Mouse (Mus musculus) spleen, adult 2 months (tissue): Measurements from ENCODE around the gene Agbl5. TPM values are rescaled to one million over a fixed set of nuclear protein-coding genes. Genes with fewer than 3 reads are reported as not detected.

Experiments
- DNase-seq, 2 experiments: peaks; one replicate each; pipeline versions ENCODE4 v3.0.0 to v3.0.0-alpha.2; 2012 to 2021; ENCODE audit warnings: low spot score in 2 of 2, low read depth in 1 of 2
- H3K27ac ChIP-seq: fragments of 200-500 bp; 2 replicates; pipeline ENCODE4 v1.5.1; 2012; ENCODE audit warnings: low read length, inconsistent platforms; ENCODE audit not compliant: insufficient read depth
- H3K27me3 ChIP-seq: fragments of 200-500 bp; 2 replicates; pipeline ENCODE4 v1.6.1; 2012; ENCODE audit warnings: mild to moderate bottlenecking, moderate library complexity, low read length, inconsistent platforms; ENCODE audit not compliant: control insufficient read depth, insufficient read depth
- H3K36me3 ChIP-seq: fragments of 200-500 bp; 2 replicates; pipeline ENCODE4 v1.6.1; 2012; ENCODE audit warnings: mild to moderate bottlenecking, low read length, inconsistent platforms; ENCODE audit not compliant: control insufficient read depth, insufficient read depth
- H3K4me1 ChIP-seq: fragments of 200-500 bp; 2 replicates; pipeline ENCODE4 v1.6.1; 2011; ENCODE audit warnings: inconsistent platforms; ENCODE audit not compliant: control insufficient read depth, insufficient read depth, insufficient read length
- H3K4me3 ChIP-seq: fragments of 200-500 bp; 2 replicates; pipeline ENCODE4 v1.5.1; 2011; ENCODE audit warnings: mild to moderate bottlenecking, inconsistent platforms; ENCODE audit not compliant: insufficient read depth, insufficient read length; ENCODE audit errors: extremely low read depth
- CTCF ChIP-seq: fragments of 200-500 bp; IDR thresholded peaks from 2 replicates; pipeline ENCODE4 v1.5.1; 2011; ENCODE audit warnings: mild to moderate bottlenecking, inconsistent platforms; ENCODE audit not compliant: insufficient read depth, insufficient read length, insufficient replicate concordance; ENCODE audit errors: extremely low read depth
- POLR2A ChIP-seq: fragments of 200-500 bp; IDR thresholded peaks from 2 replicates; pipeline ENCODE4 v1.6.1; 2011; ENCODE audit warnings: low read depth, low read length, inconsistent platforms
- WGBS: fragments of 180-500 bp; shearing (Covaris S2); methylation state at CpG from one replicate; pipeline ENCODE4 v1.1.7; 2018; 5-methylcytosine and 5-hydroxymethylcytosine counted together
- polyA plus RNA-seq: library from polyadenylated mRNA; depleted of rRNA; stranded (reverse); fragments of >200 nt; gene quantifications from 2 replicates; pipeline ENCODE4 v1.2.3, GENCODE M21; 2012

The Agbl5 gene
- polyA plus RNA-seq, 1 experiment: 11.6 TPM

DNA sequence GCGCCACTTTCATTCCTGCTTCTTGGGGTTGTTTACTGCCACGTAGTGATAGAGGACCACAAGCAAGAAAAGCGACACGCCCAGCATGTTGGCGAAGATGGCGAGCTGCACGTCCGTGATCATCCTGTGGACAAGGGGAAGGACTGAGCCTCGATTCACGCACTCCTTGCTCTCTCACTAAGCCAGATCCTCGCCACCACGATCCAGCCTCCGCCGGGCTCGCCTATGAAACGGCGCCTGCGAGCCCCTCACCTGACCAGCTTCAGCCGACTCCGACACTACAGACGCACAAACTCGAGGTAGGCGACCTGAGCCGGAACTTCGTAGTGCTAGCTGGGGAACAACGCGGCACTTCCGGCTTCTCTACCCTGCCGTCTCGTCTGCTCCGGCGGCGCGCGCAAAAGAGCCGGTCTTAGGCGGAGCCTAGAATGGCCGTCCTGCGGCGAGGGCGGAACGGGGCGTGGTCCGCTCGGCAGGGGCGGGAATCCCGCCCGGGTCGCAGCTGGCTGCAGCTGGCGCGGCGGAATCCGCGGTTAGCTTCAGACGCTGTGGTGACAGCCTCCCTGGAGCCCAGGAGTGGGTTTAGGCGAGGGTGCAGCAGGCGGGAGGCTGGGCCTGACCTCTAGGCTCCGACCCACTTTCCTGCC lies 19.0 kb downstream of the Agbl5 start, which contains the start of gene Ost4:
TSS of gene Ost4 (minus strand) at position 376 of the 647 bp plus-strand sequence.
- TF ChIP-seq CTCF (no peak), POLR2A (peak; percentile 72)
- DNase-seq: peak; percentile 91 to 97

DNA sequence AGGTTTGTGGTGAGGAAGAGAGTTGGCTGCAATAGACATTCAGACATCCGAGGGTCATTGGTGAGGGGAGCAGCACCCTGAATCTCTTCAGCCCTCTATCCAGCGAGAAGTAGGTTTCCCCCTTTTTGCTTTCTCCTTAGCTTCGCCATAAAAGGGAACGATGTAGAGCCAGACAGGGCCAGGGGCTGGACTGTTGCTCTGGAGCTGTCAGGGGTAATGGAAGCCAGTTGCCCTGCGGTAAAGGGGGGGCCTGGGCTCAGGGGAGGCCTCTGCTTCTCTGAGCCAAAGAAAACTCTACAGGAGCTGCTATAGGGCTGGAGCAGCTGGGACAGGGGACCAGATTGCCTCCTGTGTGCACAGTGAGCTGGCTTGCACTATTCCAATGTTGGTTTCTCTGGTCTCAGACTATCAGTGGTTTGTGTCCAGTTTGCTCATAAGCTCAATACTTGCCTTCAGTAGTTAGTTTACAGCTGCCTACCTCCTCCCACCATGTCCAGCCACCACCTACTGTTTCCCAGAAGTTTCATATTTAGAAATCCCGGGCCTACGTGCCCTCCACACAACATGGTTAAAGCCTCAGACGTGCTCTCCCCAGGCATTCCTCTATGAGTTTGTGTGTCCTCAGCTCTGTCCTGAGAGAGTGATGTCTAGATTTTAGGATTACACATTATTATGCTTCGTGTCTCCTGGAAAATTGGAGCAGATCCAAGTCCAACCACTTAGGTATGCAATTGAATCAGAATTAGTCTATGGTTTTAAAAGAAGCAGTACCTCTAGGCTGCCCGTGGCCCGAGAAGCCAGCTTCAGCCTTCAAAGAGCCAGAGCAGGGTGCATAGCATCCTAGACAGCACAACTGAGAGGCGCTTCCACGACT lies 20.2 kb downstream of the Agbl5 start:
- no peaks in the 10 kb centered on the region for H3K27me3 ChIP-seq
- no peak for DNase-seq
- peak overlapping the region; percentile 8; the same call in 1 of the 2 replicates for H3K27ac ChIP-seq
- H3K4me3 ChIP-seq: no peak overlapping the region
- no peak for TF ChIP-seq POLR2A
- no peak for TF ChIP-seq CTCF
- 61% methylated on average over 13 of the region's 13 CpGs for WGBS
- peaks cover 12% of the 10 kb centered on the region for H3K36me3 ChIP-seq
- H3K4me1 ChIP-seq: no peaks in the 10 kb centered on the region; the same call in 1 of the 2 replicates

More for the DNA sequence above, 19.0 kb downstream of the Agbl5 start, which contains the start of gene Ost4:
- under 1% methylated on average over 58 of the region's 58 CpGs for WGBS
- Histone ChIP-seq H3K27ac (peak within 1 kb of the TSS; percentile 82), H3K4me1 (no peaks in the 10 kb centered on the region; the same call in 1 of the 2 replicates), H3K4me3 (peak within 1 kb of the TSS; percentile 85), H3K36me3 (peaks cover 15% of the 10 kb centered on the region), H3K27me3 (no peaks in the 10 kb centered on the region)

DNA sequence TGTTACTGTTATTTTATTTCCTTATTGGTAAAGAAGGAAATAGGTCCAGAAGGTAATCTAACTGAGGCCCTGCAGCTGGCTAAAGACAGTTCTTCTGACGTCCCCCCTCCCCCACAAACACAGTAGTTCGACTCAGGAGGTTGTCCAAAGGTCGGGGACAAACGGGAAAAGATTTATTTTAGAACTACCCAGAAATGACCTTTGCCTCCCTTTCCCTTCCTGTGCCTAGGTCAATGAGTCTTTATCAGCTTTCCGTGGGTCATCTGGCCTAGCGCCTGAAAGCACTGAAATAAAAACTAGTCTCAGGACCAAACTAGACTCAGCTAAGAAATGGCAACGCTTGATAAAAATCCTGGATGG lies 20.8 kb downstream of the Agbl5 start:
- Histone ChIP-seq H3K4me3 (no peak overlapping the region), H3K36me3 (peaks cover 10% of the 10 kb centered on the region), H3K4me1 (no peaks in the 10 kb centered on the region; the same call in 1 of the 2 replicates), H3K27ac (no peak overlapping the region), H3K27me3 (no peaks in the 10 kb centered on the region)
- WGBS: 69% methylated on average over 7 of the region's 7 CpGs
- no peak for DNase-seq
- TF ChIP-seq CTCF (no peak), POLR2A (no peak)

DNA sequence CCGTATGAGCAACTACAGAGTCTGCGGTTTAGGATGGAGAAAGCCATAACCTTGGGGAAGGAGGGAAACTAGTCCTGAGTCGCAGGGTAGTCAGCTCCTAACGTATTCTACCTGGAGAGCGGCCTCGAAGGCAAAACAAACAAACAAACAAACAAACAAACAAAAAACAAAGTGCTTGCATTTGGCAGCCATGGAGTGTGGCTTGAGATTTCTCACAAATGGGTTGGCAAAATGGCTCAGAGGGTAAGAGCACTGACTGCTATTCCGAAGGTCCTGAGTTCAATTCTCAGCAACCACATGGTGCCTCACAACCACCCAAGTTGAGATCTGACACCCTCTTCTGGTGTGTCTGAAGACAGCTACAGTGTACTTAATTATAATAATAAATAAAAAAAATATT lies 21.4 kb downstream of the Agbl5 start:
- Histone ChIP-seq H3K4me1 (no peaks in the 10 kb centered on the region; the same call in 1 of the 2 replicates), H3K27ac (no peak overlapping the region), H3K4me3 (no peak overlapping the region), H3K27me3 (no peaks in the 10 kb centered on the region), H3K36me3 (peaks cover 5% of the 10 kb centered on the region)
- DNase-seq: no peak
- no peak for TF ChIP-seq CTCF
- no peak for TF ChIP-seq POLR2A
- WGBS: 87% methylated on average over 7 of the region's 7 CpGs

DNA sequence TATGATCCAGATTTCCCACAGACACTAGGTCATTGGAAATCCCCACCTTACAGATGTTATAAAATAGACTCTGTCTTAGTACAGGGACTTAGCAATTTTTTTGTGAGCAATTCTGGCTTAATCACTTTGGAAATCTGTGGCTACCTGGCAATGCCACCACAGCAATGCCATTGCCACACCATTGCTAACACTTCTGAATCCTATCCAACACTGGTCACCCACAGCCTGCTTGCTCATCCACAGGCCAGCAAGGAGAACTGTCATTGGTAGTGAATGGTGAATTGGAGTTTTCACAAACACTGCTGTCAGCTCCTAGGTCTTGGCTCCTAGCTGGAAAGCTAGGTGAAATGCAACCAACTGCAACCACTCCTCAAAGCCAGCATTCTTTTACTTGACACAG lies 22.0 kb downstream of the Agbl5 start:
- no peak overlapping the region for H3K4me3 ChIP-seq
- no peak overlapping the region for H3K27ac ChIP-seq
- peaks cover 2% of the 10 kb centered on the region; the same call in 1 of the 2 replicates for H3K4me1 ChIP-seq
- H3K27me3 ChIP-seq: no peaks in the 10 kb centered on the region
- no peaks in the 10 kb centered on the region; the same call in 1 of the 2 replicates for H3K36me3 ChIP-seq
- TF ChIP-seq POLR2A: no peak
- no peak for DNase-seq

DNA sequence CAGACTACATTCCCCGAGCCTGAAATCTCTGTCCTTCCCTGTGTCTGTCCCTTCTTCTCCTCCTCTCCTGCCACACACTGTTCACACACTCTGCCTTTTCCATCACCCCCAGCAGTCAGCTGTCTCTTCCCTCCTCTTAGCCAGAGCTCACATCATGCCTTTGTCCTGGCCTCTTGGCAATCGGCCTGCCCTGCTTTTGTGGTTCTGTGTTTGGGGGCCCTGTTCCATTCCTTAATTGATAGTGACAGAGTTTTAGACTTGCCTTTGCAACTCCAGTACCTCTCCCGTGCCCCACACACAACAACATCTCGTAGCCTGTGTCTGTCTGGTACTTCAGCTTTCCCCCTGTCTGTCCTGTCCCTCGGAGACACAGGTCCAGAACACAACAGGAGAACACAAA lies 23.7 kb downstream of the Agbl5 start:
- TF ChIP-seq POLR2A (no peak), CTCF (no peak)
- no peaks in the 10 kb centered on the region for H3K27me3 ChIP-seq
- H3K36me3 ChIP-seq: no peaks in the 10 kb centered on the region
- peaks cover 5% of the 10 kb centered on the region; the same call in 1 of the 2 replicates for H3K4me1 ChIP-seq
- DNase-seq: no peak
- no peak overlapping the region for H3K4me3 ChIP-seq
- no peak overlapping the region; the same call in 1 of the 2 replicates for H3K27ac ChIP-seq
- WGBS: 80% methylated on average over 5 of the region's 5 CpGs
